Mouse (Mus musculus) limb, embryonic 12.5 days (tissue): ENCODE measurements around the gene Bbs9. TPM values are rescaled to one million over a fixed set of nuclear protein-coding genes. Genes with fewer than 3 reads are reported as not detected.
A peak's percentile ranks its signal among the peaks of the same experiment; 100 is the strongest.
"Not testable (repeated sequence)": the region's sequence is repeated elsewhere in the genome, so short reads cannot be mapped to it uniquely, and the experiment has no call there.

Experiments
- ATAC-seq: fragments of 200-750 bp; cut with Nextera tagmentation; 2 replicates; pipeline ENCODE4 v1.8.0; 2017; ENCODE audit warnings: low read depth, moderate TSS enrichment; ENCODE audit not compliant: insufficient number of reproducible peaks, insufficient read depth, low FRiP score, low TSS enrichment
- H3K27ac ChIP-seq: fragments of 300-500 bp; sonication (generic); 2 replicates; pipeline ENCODE4 v1.5.1; 2016; ENCODE audit warnings: mild to moderate bottlenecking, moderate library complexity
- H3K27me3 ChIP-seq: fragments of 300-500 bp; sonication (generic); 2 replicates; pipeline ENCODE4 v1.6.1; 2016; ENCODE audit warnings: mild to moderate bottlenecking, moderate library complexity
- H3K36me3 ChIP-seq: fragments of 300-500 bp; sonication (generic); 2 replicates; pipeline ENCODE4 v1.6.1; 2016; ENCODE audit warnings: mild to moderate bottlenecking, moderate library complexity
- H3K4me1 ChIP-seq: fragments of 300-500 bp; sonication (generic); replicated peaks from 2 replicates; pipeline ENCODE4 v1.6.1; 2016
- H3K4me2 ChIP-seq: fragments of 300-500 bp; sonication (generic); 2 replicates; pipeline ENCODE4 v1.6.1; 2016; ENCODE audit warnings: mild to moderate bottlenecking, moderate library complexity
- H3K4me3 ChIP-seq: fragments of 300-500 bp; sonication (generic); replicated peaks from 2 replicates; pipeline ENCODE4 v1.5.1; 2016; ENCODE audit warnings: mild to moderate bottlenecking
- H3K9ac ChIP-seq: fragments of 300-500 bp; sonication (generic); replicated peaks from 2 replicates; pipeline ENCODE4 v1.6.1; 2016; ENCODE audit warnings: mild to moderate bottlenecking, moderate library complexity
- H3K9me3 ChIP-seq: fragments of 300-500 bp; sonication (generic); 2 replicates; pipeline ENCODE4 v1.6.1; 2016; ENCODE audit warnings: mild to moderate bottlenecking, moderate library complexity
- whole genome bisulfite sequencing: fragments of 180-500 bp; shearing (Covaris S2); methylation state at CpG from one replicate; pipeline ENCODE4 v1.1.7; 2016; 5-methylcytosine and 5-hydroxymethylcytosine counted together
- polyA plus RNA-seq: library from polyadenylated mRNA; unstranded; fragments of >200 nt; fragmentation: Nextera tagmentation; extraction: Ambion mirVana; gene quantifications from 2 replicates; pipeline ENCODE4 v1.2.1, GENCODE M21; 2016

Gene Bbs9
- polyA plus RNA-seq, 1 experiment from 2014 or later: 18.1 TPM

DNA sequence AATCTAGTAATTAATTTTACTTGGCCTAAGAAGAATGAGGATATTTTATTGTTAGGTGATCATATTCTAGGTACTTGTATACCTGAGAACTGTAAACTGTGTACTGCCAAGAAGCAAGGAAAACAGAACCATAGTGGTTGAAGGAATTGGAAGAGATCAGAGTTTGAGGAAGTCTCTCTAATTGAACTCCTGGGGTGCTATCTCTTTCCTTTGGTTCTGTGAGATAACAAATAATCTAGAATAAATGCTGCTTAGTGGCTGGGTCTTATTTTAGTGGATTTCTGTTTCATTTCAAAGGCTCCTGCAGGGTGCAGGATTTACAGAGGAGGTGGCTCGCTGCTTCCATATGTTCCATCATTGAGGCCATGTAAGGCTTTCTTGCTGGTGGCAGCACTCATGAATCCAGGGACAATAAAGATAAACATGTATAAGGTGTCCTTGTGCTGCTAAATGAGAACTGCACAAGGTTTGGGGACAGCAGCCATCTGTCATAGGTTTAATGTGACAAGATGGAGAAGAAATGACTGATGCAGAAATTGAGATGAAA lies 226.6 kb downstream of the Bbs9 start:
- Histone ChIP-seq H3K4me3 (no peak overlapping the region), H3K4me2 (no peak overlapping the region), H3K9me3 (peaks cover 11% of the 10 kb centered on the region; the same call in 1 of the 2 replicates), H3K9ac (no peak overlapping the region), H3K27me3 (peaks cover 3% of the 10 kb centered on the region; the same call in 1 of the 2 replicates), H3K27ac (no peak overlapping the region), H3K4me1 (peaks cover 21% of the 10 kb centered on the region), H3K36me3 (no peaks in the 10 kb centered on the region)
- 71% methylated on average over 1 of the region's 1 CpGs for WGBS
- no peak for ATAC-seq

DNA sequence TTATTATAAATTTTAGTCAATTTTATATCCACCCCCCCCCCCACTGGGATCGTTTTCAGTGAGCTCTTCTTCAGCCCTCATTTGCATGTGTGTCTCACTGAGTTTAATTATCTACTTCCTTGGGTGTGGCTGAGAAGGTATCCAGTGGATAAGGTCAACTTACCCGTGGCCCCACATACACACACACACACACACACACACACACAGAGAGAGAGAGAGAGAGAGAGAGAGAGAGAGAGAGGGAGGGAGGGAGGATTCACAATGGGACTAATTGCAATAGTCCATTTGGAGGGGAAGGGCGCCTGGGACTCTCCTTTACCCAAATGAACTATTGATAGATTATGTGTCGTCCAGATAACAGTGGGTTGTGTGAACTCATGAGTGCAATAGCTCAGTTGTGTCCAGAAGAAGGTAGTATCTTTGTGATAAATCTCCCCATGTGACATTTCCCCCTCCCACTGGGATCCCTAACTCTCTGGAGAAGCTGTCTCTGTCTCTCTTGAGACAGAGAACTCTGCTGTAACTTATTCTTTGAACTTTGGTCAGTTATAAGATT lies 227.4 kb downstream of the Bbs9 start:
- Histone ChIP-seq H3K4me1 (peaks cover 24% of the 10 kb centered on the region), H3K27ac (no peak overlapping the region), H3K4me3 (no peak overlapping the region), H3K27me3 (peaks cover 3% of the 10 kb centered on the region; the same call in 1 of the 2 replicates), H3K9me3 (peaks cover 11% of the 10 kb centered on the region; the same call in 1 of the 2 replicates), H3K9ac (no peak overlapping the region), H3K36me3 (no peaks in the 10 kb centered on the region), H3K4me2 (no peak overlapping the region)
- ATAC-seq: no peak
- 84% methylated on average over 4 of the region's 4 CpGs for WGBS

DNA sequence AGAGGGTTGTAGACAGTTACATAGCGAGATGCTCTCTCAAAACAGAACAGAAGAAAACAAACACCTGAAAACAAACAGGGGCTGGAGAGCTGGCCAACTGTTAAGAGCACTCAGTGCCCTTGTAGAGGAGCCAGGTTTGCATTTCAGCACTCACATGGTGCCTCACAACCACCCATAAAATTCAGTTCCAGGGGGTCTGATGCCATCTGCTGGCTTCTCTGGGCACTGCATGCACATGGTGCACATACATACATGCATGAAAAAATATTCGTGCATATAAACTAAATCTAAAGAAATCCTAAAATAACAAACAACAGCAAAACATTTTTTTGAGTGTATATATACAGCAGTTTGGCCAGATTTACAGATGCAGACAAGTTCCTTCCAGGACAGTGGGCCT lies 228.0 kb downstream of the Bbs9 start:
- ATAC-seq: no peak
- H3K4me3 ChIP-seq: no peak overlapping the region
- WGBS: 100% methylated on average over 2 of the region's 2 CpGs
- H3K27me3 ChIP-seq: peaks cover 3% of the 10 kb centered on the region; the same call in 1 of the 2 replicates
- no peaks in the 10 kb centered on the region for H3K36me3 ChIP-seq
- H3K9me3 ChIP-seq: peaks cover 11% of the 10 kb centered on the region; the same call in 1 of the 2 replicates
- H3K4me2 ChIP-seq: no peak overlapping the region
- no peak overlapping the region for H3K9ac ChIP-seq
- no peak overlapping the region for H3K27ac ChIP-seq
- peaks cover 18% of the 10 kb centered on the region for H3K4me1 ChIP-seq

DNA sequence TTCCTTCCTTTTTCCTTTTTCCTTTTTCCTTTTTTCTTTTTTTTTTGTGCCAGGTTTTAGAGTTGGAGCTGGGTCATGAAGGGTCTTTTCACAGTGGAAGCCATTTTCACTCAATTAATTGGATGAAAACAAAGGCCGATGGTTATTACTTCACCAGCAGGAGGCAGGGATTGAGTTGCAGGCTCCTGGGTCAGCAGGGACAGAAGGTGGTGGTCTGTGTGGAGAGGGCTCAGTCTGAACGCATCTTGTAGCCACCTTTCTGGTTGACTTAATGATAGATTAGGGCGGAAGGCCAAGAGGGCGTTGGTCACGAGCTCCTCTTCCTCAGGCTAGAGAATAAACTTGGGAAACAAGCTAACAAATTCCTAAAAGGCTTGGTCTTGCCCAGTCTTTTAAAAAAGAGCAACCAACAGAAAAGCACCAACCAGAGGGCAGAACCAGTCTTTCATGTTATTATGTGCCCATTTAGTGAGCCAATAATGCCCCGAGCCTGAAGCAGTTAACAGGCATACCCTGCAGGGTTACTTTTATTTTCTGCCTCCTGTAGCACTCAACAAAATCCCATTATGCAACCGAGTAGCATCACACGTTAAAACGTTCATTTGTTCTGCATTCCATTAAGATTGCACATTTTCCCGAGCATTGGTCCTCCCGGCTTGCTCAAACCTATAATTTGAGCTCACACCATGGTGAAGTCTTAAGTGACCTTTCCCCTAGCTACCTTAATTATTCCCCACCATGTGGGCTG lies 231.8 kb downstream of the Bbs9 start:
- Histone ChIP-seq H3K27me3 (peaks cover 3% of the 10 kb centered on the region; the same call in 1 of the 2 replicates), H3K9me3 (peaks cover 7% of the 10 kb centered on the region; the same call in 1 of the 2 replicates), H3K27ac (peak overlapping the region; percentile 59; the same call in 1 of the 2 replicates), H3K4me3 (no peak overlapping the region), H3K4me2 (0 out of 2 replicates have a peak overlapping the region, but pooled peaks have one; percentile 7), H3K36me3 (no peaks in the 10 kb centered on the region), H3K4me1 (peaks cover 25% of the 10 kb centered on the region), H3K9ac (no peak overlapping the region)
- no peak for ATAC-seq
- WGBS: 9% methylated on average over 11 of the region's 11 CpGs

DNA sequence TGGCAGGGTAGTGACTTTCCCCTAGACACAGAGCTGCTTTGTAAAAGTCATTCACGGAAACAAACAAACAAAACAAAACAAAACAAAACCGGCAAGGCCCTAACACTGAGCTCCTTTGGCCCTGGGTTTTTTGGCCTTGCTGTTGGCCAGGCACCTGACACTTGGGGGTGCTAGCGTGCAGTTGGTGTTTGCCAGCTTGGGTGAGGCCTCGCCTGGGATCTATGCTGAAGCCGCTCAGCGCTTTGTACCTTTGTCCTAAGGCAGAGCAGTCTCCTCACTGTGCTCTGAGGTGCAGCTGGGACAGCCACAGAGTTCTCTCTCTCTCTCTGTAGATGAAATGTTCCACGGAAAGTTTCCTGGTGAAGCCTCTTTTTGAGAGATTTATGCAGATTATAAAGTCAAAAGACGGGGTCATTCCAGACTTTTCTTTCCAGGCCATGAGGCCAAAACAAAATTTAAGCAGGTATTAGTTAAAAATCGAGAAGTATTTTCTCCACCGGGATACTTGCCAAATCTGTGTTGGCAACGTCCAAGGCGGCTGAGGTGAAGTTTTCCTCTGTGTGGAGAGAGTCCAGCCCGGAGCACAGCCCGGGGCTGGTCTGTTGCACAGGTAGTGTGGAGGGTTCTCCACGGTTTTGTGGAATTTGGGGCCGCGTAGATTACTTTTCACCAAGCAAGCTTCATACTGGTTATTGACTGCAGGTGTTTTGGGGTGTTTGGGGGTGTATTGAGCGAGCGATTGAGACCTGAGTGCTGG lies 233.6 kb downstream of the Bbs9 start:
- Histone ChIP-seq H3K27ac (peak overlapping the region; percentile 53; the same call in 1 of the 2 replicates), H3K9ac (no peak overlapping the region), H3K9me3 (no peaks in the 10 kb centered on the region), H3K36me3 (no peaks in the 10 kb centered on the region), H3K27me3 (peaks cover 3% of the 10 kb centered on the region; the same call in 1 of the 2 replicates), H3K4me1 (peaks cover 25% of the 10 kb centered on the region), H3K4me3 (no peak overlapping the region), H3K4me2 (no peak overlapping the region)
- WGBS: 49% methylated on average over 19 of the region's 19 CpGs
- peak; percentile 52; the same call in 1 of the 2 replicates for ATAC-seq

DNA sequence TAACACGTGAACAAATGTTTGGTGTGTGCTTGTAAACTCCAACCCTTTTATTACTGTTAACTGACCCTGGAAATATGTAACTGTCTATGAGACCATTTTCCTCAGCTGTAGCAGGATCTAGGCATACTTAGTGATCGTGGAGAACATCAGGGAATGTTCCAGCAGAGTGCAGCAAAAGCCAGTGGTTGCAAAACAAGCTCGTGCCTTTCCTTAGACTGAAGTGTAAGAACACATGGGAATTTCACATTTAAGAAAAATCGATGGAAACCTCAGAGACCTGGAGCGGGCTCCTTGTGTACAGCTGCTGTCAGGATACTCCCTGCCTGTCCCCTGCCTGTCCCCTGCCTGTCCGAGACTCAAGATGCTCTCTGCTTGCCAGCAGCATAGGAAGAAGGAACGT lies 234.5 kb downstream of the Bbs9 start:
- H3K4me2 ChIP-seq: no peak overlapping the region
- peak; percentile 33; the same call in 1 of the 2 replicates for ATAC-seq
- H3K27me3 ChIP-seq: peaks cover 3% of the 10 kb centered on the region; the same call in 1 of the 2 replicates
- H3K9ac ChIP-seq: no peak overlapping the region
- H3K4me3 ChIP-seq: no peak overlapping the region
- 69% methylated on average over 7 of the region's 7 CpGs for WGBS
- H3K27ac ChIP-seq: no peak overlapping the region
- no peaks in the 10 kb centered on the region for H3K36me3 ChIP-seq
- H3K9me3 ChIP-seq: no peaks in the 10 kb centered on the region
- H3K4me1 ChIP-seq: peaks cover 25% of the 10 kb centered on the region

DNA sequence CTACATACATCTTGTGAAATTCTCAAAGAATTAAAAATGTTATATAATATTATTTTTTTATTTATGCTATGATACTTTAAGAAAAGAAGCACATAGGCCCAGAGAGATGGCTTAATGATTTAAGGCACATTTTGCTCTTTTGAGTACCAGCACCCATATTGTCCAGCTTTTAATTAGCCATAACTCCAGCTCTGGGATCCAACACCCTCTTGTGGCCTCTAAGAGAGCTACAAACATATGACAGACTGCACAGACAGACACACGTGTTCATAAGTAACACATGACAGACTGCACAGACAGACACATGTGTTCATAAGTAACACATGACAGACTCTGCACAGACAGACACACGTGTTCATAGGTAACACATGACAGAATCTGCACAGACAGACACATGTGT lies 235.8 kb downstream of the Bbs9 start:
- H3K27me3 ChIP-seq: no peaks in the 10 kb centered on the region
- no peak for ATAC-seq
- H3K36me3 ChIP-seq: no peaks in the 10 kb centered on the region
- no peak overlapping the region for H3K4me2 ChIP-seq
- H3K9me3 ChIP-seq: no peaks in the 10 kb centered on the region
- 87% methylated on average over 2 of the region's 2 CpGs for WGBS
- no peak overlapping the region for H3K4me3 ChIP-seq
- H3K9ac ChIP-seq: no peak overlapping the region
- no peak overlapping the region for H3K27ac ChIP-seq
- peaks cover 23% of the 10 kb centered on the region for H3K4me1 ChIP-seq

DNA sequence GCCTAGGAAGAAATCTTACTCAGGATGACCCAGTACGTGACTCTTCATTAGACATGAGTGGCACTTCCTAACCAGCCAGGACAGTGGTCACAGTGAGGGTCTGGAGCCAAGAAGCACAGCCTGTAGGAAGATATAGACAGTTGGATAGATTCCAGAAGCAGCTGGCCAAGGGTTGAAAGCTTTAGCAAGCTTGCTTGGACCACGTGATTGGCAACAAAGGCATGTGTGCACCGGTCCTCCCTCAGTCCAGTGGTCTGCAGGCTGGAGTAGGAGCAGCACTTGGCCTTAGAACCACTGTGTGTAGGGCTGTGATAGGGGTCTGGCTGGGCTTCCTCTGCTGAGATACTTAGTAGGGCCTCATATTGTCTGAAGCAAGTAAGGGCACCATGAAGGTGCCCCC lies 237.2 kb downstream of the Bbs9 start:
- no peaks in the 10 kb centered on the region for H3K27me3 ChIP-seq
- no peaks in the 10 kb centered on the region for H3K9me3 ChIP-seq
- no peak overlapping the region for H3K4me3 ChIP-seq
- 87% methylated on average over 3 of the region's 3 CpGs for WGBS
- no peaks in the 10 kb centered on the region for H3K36me3 ChIP-seq
- no peak overlapping the region for H3K9ac ChIP-seq
- no peak for ATAC-seq
- H3K27ac ChIP-seq: no peak overlapping the region
- H3K4me2 ChIP-seq: no peak overlapping the region
- H3K4me1 ChIP-seq: peaks cover 14% of the 10 kb centered on the region; the same call in 1 of the 2 replicates

DNA sequence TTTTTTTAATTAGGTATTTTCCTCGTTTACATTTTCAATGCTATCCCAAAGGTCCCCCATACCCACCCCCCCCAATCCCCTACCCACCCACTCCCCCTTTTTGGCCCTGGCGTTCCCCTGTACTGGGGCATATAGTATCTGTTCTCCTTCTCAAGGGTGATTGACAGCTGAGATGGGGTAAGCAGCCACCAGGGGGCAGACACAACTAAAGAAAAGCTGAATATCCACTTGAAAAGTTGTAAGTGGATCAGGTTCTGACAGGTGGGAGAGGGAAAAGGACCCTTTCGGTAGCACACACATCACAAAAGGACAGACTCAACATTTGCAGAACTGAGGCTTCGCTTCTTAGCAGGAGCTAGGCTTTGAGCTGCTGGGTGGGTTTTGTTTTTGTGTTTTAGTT lies 237.8 kb downstream of the Bbs9 start:
- ATAC-seq, H3K9ac ChIP-seq: not testable (repeated sequence)
- 36% methylated on average over 4 of the region's 4 CpGs for WGBS

DNA sequence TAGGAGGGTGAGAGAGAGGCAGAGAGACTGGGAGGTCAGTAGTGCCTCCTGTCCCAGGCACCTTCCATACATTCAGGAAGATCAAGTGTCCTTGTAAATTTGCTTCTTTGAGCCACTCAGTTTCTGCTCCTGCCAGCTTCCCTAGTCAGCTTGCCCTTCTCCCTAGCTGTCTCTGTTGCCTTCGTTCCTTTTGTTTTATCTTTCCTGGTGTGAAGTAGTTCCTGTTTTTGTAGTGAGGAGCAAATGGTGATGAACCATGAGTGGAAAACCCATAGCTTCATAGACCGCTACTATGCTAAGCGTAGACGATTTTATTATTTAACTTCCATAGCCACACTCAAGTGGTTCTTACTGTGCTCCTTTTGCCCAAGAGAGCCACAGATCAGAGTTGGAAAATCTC lies 242.1 kb downstream of the Bbs9 start:
- Histone ChIP-seq H3K9me3 (no peaks in the 10 kb centered on the region), H3K36me3 (no peaks in the 10 kb centered on the region), H3K27ac (no peak overlapping the region), H3K4me3 (no peak overlapping the region), H3K9ac (no peak overlapping the region), H3K27me3 (no peaks in the 10 kb centered on the region), H3K4me1 (0 out of 2 replicates have a peak, but pooled peaks cover 3% of the 10 kb centered on the region), H3K4me2 (no peak overlapping the region)
- WGBS: 90% methylated on average over 4 of the region's 4 CpGs
- ATAC-seq: no peak

More for the DNA sequence above, 237.8 kb downstream of the Bbs9 start:
- H3K4me2 ChIP-seq, H3K9me3 ChIP-seq, H3K36me3 ChIP-seq, H3K4me3 ChIP-seq, H3K27me3 ChIP-seq, H3K27ac ChIP-seq: not testable (repeated sequence)
- H3K4me1 ChIP-seq: peaks cover 13% of the 10 kb centered on the region; the same call in 1 of the 2 replicates
